Mouse (Mus musculus) ES-E14 (cell line): ENCODE results near the gene Lzts3.

Experiments used
- CHD2 ChIP-seq: IDR thresholded peaks from 2 replicates; pipeline ENCODE4 v1.6.1; 2014; ENCODE audit warnings: mild to moderate bottlenecking, low read depth, low read length, inconsistent platforms
- HCFC1 ChIP-seq: IDR thresholded peaks from 2 replicates; pipeline ENCODE4 v1.6.1; 2012; ENCODE audit warnings: low read length, inconsistent platforms, borderline replicate concordance; ENCODE audit not compliant: insufficient read depth
- ZC3H11A ChIP-seq: IDR thresholded peaks from 2 replicates; pipeline ENCODE4 v1.6.1; 2012; ENCODE audit warnings: low read depth, mild to moderate bottlenecking, inconsistent platforms, low read length, borderline replicate concordance

DNA sequence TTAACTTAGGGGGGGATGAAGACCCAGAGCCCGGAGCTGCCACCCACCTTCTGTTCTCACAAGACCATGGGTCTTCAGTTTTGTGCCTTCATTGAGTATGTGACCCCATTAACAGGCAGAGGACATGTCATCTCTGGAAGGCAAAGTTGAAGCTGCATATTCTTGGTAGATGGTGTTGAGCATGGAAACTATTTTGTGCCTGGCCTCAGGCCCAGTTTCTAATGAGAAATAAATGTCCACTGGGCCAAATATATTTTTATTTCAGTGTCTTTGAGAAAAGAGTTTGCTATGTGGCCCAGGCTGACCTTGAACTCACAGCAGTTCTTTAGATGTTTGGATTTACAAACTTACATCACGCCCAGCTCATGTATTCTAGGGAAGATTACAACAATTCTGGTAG lies 52.8 kb downstream of the Lzts3 start:
- no peak for TF ChIP-seq HCFC1
- no peak for TF ChIP-seq CHD2
- TF ChIP-seq ZC3H11A = no peak
